Mouse (Mus musculus): ENCODE measurements around the gene Tcea3.
A peak's percentile ranks its signal among the peaks of the same experiment; 100 is the strongest.

Tcea3 gene

DNA sequence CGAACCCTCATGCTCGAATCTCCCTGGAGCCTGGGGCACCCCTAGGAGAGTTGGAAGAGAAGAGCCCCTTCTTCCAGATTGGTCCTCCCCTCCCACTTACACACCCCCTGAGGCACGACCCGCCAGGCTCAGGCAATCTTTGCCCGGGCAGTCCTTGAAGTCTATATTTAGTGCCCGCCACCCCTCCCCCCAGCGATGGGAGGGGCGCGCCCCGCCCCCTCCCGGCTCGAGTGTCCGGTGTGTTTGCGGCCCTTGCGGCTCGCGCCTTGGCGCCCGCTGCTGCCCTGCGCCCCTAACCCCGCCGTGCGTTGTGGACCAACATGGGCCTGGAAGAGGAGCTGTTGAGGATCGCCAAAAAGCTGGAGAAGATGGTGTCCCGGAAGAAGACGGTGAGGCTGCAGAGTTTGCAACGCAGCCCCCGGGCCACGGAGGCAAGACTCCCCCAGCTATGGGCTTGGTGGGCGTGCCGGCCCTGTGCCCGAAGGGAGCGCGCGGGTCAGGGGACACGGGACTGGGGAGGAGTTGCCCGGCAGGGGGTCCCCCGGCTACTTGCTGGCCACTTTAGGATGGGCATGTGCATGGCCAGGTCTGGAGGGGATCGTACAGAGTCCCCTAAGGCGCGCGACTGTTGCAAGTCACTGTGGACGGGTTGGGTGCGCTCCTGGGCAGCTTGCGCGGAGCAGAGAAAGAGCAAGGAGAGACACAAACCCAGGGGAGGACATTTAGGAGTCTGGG lies at the start of gene Tcea3:
Gene Tcea3, plus strand, starts transcription at position 1 of the 735 bp plus-strand sequence.
- DNase-seq (ENCODE audit: low read depth, low spot score): no peak

DNA sequence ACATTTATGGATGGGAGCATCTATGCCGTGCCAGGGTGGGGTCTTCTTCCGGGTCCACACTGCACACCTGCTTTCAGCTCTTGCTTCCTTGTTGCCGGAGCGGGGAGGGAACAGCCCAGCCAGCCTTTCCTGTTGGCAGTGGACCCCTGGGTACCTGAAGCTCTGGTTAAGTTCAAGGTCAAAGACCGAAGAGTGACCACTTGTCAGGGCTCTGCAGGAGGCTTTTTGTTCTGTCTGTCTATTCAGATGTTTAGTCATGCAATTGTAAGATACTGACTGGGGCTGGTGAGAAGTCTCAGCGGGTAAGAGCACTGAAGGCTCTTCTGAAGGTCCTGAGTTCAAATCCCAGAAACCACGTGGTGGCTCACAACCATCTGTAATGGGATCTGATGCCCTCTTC lies 48.7 kb upstream of the Tcea3 start:
- DNase-seq (ENCODE audit: low read depth, low spot score): no peak

DNA sequence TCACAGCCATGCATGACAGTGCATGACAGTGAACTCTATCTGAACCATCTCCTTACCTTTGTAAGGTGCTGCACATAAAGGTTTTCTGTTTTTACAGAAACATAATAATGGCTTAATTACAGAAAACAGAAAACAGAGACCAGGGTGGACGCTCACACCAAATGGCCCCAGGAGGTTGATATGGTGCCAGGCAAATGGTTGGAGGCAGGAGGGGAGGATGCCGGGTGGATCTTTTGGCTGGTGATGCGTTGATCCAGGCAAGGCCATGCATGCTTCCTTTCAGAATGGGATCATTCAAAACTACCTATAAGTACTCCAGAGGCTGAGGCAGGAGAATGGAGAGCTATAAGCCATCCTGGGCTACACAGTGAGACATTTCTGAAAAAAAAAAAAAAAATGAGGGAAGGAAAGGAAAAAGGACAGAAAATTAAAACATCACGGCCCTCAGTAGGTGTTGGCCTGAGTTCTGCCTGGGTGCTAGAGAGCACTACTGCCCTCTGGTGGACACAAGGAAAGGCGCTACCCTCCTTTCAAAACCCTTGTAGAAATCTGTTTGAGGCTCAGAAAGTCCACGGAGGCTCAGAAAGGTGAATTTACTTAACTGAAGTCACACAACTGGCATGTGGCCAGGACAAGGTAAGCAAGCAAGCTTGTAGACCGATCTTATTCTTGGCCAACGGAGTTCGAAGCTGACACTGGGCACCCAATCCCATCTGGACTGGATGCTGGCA lies 47.8 kb upstream of the Tcea3 start:
- DNase-seq (ENCODE audit: low read depth, low spot score): peak; percentile 70

DNA sequence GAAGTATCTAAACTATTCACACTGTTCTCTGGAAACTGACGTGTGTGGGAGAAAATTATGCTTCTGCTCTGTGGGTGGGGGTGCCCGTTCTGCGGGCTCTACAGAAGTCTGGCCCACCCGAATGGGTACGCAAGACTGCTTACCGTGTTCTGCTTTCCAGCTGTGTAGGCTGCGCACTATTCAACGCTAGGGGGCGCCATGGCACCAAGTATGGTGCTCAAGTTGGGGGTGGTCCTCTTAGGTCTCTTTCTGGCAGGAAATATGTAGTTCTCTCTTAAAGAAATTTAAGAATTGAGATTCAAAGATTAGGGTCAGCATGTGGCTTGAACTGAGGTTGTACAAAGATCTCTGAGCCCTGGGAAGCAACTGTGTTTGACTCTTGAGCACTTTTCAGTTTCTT lies 45.0 kb upstream of the Tcea3 start:
- peak; percentile 82 for DNase-seq (ENCODE audit: low read depth, low spot score)

DNA sequence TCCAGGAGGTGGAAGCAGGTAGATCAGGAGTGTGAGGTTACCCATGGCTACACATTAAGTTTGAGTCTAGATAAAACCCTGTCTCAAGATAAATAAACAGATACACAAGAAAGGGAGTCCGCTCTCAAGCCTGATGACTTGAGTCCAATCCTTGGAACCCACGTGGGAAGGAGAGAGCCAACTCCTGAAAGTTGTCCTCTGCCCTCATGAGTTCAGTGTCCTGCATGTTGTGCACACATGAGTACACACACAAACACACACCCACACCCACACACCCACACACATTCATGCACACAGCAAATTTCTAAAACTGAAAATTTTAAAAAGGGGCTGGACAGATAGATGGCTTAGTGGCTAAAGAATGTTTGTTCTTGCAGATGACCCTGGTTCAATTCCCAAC lies 42.8 kb upstream of the Tcea3 start:
- DNase-seq (ENCODE audit: low read depth, low spot score): no peak

DNA sequence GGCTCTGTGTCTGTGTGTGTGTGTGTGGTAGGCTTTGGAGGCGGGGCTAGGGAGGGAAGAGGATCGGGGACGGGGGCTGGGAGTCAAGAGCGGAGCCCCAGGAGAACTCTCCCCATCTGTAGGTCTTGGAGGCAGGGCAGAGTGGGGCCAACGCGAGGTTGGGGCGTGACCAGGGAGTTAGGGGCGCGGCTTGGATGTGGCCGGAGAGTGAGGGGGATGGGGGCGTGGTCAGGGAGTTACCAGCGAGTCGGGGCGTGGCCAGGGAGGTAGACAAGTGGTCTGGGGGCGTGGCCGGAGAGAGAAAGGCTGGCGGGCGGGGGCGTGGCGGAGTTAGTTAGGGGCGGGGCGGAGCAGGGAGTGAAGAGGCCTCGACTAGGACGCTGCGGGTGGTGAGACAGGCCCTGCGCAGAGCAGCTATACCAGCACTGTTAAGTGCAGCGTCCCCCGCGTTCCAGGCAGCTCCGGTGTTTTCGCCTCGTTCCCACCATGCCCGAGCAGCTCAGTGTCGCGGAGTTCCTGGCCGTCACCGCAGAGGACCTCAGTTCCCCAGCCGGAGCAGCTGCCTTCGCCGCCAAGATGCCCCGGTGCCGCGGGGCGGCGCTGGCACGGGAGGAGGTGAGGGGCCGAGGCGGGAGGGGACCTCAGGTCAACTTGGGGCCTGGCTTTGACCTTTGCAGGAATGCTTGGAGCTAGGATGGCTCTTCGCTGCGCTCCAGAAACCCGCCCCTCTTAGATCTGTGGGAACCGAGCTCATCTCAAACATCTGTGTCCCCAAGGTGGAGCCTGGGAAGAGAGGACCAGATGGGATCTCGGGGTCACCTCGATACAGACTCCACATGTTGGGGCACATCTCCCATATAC lies 41.3 kb upstream of the Tcea3 start, which contains the start of gene Asap3:
Gene Asap3, plus strand, starts transcription at position 333 of the 861 bp plus-strand sequence.
- DNase-seq (ENCODE audit: low read depth, low spot score): peak; percentile 96

DNA sequence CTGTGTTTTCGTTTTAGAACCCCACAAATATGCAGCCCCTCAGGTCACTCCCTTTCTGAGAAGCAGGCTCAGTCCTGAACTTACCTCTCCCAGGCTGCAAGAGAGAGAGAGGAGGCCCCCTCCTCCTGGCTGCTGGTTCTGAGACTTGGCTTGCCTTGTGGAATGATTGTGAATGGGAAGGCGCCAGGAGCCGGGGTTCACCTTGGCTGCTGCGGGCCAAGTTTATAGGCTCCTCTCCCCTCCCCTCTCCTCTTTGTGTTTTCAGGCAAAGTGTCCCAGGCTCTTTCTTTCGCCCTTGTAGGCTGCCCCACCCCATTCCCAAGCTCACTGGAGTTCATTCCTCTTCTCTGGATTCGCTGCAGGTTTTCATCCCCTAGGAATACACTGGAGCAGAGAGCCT lies 40.6 kb upstream of the Tcea3 start:
- no peak for DNase-seq (ENCODE audit: low read depth, low spot score)

DNA sequence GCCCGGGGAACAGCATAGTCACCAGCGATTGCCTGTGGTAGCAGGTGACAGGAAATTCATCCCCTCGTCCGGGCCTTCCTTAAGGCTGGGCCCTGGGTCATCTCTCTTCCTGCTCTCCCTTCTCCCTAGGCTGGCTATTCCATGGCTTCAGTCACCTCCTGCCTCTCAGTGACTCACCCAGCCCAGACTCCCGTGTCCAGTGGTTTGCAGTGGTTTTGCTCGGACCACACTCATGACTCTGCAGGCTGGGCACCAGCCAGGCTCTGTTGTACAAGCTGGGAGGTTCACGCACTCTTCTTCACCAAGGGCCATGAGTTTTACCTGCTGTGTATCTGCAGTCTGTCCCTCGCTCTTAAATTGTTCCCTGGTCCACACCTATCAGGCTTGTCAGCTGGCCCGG lies 36.6 kb upstream of the Tcea3 start:
- no peak for DNase-seq (ENCODE audit: low read depth, low spot score)

DNA sequence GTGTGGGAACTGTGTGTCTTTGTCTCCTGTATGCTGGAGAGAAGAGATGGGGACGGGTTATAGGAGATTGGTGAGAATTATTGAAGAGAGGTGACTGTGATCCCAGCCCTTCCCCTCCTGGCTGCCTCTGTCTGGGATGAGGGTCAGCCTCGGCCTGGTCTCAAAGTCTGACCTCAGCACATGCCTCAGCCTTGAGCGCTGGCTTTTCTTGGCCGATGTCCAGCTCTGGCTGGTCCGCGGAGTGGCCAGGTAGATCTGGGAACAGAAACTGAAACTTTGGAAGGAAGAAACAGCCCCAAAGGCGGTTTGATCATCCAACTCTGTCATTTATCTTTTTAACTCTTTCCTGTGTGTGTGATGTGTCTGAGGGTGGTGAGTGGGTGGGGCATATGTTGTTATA lies 33.9 kb upstream of the Tcea3 start:
- no peak for DNase-seq (ENCODE audit: low read depth, low spot score)

DNA sequence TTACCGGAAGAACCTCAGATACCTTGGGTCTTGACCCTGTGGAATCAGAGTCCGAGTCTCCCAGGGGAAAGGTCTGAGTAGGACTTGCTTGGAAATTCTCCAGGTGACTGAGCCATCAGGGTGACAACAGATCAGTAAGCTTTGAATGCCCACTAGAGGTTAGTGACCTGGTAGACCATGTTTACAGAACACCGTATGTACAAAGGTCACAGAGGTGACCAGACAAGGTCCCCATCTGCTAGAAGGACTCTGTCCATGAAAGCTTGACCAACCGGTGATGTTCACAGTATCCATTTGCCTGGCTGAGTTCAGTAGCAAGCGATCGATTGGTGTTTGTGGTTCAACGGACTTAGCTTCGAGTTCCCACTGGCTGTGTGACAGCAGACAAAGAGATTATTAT lies 32.7 kb upstream of the Tcea3 start:
- no peak for DNase-seq (ENCODE audit: low read depth, low spot score)

DNA sequence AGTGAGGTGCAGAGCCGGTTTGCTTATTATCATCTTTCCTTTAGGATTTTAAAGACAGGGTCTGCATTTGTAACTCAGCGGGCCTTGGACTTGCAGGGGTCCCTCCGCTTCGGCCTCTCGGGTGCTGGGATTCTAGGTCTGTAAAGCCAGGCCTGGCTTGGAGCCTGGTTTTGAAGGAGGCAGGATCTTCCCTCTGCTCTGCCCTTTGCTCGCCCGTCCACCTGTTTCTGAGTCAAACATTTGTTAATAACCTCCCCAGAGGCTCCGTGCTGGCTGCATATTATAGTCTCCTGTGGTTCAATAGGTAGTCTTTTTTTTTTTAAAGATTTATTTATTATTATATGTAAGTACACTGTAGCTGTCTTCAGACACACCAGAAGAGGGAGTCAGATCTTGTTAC lies 32.0 kb upstream of the Tcea3 start:
- no peak for DNase-seq (ENCODE audit: low read depth, low spot score)

DNA sequence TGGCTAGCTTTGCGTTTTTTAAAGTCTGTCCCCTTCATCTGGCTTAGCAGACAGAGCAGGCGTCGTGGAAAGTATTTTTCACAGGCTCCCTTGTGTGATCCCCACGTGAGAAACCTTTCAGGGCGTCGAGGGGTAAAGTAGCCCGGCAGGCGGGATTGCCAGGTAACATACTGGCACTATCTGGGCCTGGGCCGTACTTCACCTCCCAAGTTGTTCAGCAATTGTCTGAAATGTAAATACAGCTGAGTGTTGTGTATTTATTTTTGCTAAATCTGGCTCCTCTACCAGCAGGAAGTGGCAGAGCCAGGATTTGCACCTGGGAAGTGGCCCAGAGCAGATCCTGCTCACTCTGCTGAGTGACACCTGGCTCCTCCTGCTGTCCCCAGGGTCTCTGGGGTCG lies 30.5 kb upstream of the Tcea3 start:
- DNase-seq (ENCODE audit: low read depth, low spot score): no peak

DNA sequence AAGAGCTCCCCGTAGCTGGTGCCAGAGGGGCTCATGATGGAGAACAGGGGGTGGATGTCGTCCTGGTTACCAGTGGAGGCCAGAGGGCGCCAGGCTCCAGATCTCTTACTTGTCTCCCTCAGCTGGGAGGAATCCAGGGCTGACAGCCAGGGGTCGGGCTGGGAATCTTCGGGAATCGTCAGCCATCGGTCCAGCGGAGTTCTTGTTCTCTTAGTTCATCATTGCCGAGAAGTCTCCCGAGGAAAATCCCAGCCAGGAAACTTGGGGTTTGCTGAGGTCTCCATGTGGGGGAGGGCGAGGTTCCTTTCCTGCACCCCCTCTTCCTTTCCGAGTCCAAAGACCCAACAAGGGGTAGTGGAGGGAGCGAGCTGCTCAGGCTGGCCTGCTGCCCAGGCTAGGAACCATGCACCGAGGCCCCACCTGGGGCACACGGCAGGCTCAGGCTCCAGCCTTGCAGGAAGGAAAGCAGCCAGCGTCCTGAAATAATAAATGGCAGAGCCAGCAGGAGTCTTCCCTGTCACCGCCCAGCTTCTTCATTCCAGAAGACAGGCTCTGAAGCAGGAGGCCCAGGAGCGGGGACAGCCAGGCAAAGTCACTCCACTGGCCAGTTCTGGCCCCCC lies 28.8 kb upstream of the Tcea3 start:
- no peak for DNase-seq (ENCODE audit: low read depth, low spot score)

DNA sequence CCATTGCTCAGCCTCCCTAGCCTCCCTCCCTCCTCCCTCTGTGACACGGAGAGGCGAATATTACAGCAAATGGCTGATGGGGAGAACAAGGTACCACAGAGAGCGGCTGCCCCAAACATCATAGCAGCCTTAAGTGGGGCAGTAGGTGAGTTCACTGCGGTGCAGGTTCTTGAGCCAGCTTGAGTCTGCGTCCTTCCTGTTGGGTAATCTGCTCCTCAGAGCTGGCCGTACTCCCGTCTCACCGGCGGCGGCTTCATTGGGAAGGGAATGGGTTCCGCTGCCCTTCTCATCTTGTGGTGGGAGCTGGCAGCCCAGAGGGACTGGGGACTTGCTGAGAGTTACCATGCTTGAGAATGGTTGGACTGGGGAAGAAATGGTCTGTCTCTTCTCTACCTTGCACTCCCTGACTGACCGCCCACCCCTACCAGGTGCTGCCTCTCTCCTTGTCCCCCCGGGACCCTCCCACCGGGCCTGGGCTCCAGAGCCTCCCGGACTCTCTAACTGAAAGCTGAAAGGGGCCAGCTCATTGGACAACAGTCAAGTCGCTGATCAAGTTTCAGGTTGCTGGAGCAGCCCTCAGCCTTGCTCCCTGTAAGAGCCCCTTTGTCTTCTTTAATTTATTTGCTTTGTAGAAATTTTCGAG lies 27.3 kb upstream of the Tcea3 start:
- DNase-seq (ENCODE audit: low read depth, low spot score): no peak

DNA sequence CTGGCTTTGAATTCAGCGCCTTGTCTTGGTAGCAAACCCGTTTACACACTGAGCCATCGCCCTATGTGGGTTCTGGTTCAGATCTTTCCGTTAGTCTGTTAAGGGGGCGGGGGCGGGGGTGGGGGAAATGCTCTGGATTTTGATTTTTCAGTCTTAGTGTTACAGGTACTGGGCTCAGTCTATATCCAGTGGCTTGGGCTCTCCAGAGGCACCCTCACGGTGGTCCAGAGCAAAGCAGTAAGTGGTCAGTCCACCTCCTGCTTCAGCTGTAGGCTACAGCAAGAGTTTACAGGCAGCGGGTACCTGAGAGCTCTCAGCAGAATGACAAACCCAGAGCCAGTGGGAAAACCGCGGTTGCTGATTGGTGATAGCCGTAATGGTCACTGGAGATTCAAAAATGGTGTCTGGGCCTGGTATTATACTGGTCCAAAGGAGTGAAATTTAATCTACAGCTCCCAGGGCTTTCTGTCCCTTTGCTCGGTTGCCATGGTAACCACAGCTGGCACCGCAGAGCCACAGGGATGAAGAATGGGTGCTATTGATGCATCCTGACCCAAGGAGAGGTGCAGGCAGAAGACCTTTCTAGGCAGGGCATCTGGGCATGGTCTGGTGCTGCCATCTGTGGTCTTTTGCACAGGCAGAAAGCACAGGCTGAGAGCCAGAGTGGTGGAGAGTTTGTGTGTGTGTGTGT lies 23.8 kb upstream of the Tcea3 start:
- no peak for DNase-seq (ENCODE audit: low read depth, low spot score)

DNA sequence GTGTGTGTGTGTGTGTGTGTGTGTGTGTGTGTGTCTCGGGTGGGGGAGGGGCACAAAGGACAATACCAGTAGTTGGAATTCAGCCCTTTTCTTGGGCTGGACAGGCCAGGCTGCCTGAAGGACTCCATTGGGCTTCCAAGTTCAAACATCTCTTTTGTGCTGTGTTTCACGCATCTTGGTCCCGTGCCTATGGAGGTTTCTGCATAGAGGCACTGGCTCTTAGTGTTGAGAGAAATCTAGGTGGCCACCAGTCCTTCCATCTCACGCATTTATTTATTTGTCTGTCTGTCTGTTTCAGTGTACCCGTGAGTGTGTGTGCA lies 23.3 kb upstream of the Tcea3 start:
- no peak for DNase-seq (ENCODE audit: low read depth, low spot score)

DNA sequence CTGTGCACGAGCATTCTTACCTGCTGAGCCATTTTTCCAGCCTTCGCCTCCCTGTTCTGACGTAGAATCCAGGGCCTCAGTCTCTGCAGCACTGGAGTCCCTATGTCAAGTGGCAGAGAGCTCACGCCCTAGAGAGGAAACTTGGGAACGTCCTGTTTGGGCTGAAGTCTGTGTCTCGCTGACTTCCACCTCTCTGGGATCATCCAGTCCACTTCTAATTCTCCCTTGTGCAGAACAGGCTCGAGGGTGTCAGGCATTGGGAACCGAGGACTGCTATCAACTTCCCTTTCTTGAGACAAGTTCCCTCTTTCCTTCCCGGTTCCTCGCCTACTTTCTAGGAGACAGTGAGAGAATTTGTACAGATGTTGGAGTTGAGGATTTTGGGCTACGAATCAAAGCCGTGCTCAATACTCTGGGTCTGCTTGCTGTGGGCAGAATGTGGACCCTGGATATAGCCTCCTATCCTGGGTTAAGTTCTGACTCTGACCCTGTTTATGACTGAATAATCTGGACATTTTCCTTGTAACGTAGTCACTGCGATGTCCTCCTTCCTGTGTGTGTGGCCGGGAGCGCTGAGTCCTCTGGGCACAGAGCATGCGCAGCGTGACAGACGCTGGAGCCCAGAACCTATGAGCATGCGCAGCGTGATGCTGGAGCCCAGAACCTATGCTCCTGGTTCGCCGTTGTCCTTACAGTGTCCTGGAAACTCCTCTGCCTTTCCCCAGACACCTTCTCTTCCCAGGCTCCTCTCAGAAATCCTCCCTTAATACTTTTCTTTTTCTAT lies 22.7 kb upstream of the Tcea3 start:
- no peak for DNase-seq (ENCODE audit: low read depth, low spot score)

DNA sequence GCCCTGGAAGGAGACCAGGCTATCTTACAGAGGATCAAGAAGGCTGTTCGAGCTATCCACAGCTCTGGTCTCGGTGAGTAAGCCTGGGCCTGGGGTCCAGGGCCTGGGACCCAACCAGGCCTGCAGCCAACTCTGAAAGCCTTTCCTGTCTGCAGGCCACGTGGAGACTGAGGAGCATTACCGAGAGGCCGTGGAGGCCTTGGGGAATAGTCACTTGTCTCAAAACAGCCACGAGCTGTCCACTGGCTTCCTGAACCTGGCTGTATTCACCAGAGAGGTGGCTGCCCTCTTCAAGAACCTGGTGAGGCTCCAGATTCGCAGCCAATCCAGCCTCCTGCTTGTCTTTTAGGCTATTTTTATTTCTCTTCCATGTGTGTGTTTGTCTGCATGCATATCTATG lies 20.1 kb upstream of the Tcea3 start:
- no peak for DNase-seq (ENCODE audit: low read depth, low spot score)

DNA sequence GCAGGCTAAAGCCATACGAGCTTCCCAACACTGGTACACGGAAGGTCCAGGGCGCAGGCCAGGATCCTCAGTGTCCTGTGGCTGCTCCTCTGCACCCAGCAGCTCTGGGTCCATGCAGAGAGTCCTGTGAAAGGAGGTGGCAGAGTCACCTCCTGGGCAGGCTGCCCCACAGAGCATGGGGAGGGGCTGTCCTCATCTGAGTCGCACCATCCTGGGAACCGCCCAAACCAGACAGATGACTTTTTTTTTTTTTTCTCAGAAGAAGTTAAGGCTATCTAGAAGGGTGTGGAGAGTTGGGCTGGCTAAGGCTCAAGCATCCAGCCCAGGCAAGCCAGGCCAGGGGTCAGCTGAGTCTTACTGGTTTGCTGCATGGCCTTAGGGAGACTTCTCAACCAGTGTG lies 18.9 kb upstream of the Tcea3 start:
- DNase-seq (ENCODE audit: low read depth, low spot score): no peak

DNA sequence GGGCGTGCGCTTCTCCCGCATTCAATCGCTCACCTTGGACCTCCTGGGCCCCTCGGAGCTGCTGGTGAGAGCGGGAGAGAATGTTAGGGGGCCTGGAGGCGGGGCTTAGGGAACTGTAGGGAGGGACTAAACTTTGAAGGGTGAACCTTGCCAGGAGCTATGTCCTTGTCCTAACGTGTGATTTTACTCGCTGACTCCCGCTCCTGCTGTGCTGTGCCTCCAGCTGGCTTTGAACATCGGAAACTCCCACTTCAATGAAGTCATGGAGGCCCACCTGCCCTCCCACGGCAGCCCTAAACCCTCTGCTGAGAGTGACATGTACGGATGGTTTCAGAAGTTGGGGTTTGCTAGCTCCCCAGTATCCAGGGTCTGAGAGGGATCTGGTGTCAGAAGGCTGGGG lies 8.9 kb upstream of the Tcea3 start:
- DNase-seq (ENCODE audit: low read depth, low spot score): no peak
